Mouse (Mus musculus) heart, postnatal 0 days (tissue): Measurements from ENCODE around the gene Dop1a. TPM values are rescaled to one million over a fixed set of nuclear protein-coding genes. Genes with fewer than 3 reads are reported as not detected.

Source experiments
- ATAC-seq: fragments of 200-750 bp; cut with Nextera tagmentation; 2 replicates; pipeline ENCODE4 v1.8.0; 2017; ENCODE audit warnings: low read depth, moderate number of reproducible peaks, moderate library complexity; ENCODE audit not compliant: insufficient read depth
- DNase-seq: peaks from one replicate; pipeline ENCODE4 v3.0.0-alpha.2; 2016; ENCODE audit warnings: low spot score
- H3K27ac ChIP-seq: fragments of 300-500 bp; sonication (generic); 2 replicates; pipeline ENCODE4 v1.5.1; 2014; ENCODE audit warnings: low read depth, mild to moderate bottlenecking
- H3K27me3 ChIP-seq: fragments of 300-500 bp; sonication (generic); 2 replicates; pipeline ENCODE4 v1.6.1; 2014; ENCODE audit warnings: low read length, mixed read lengths; ENCODE audit not compliant: control insufficient read depth, insufficient read depth
- H3K36me3 ChIP-seq: fragments of 300-500 bp; sonication (generic); replicated peaks from 2 replicates; pipeline ENCODE4 v1.6.1; 2014; ENCODE audit warnings: low read length, mixed read lengths; ENCODE audit not compliant: control insufficient read depth, insufficient read depth
- H3K4me1 ChIP-seq: fragments of 300-500 bp; sonication (generic); 2 replicates; pipeline ENCODE4 v1.6.1; 2014; ENCODE audit warnings: antibody characterized with exemption; ENCODE audit not compliant: control insufficient read depth, insufficient read depth
- H3K4me2 ChIP-seq: fragments of 300-500 bp; sonication (generic); 2 replicates; pipeline ENCODE4 v1.6.1; 2014; ENCODE audit warnings: low read depth, mild to moderate bottlenecking, low read length, moderate library complexity
- H3K4me3 ChIP-seq: fragments of 300-500 bp; sonication (generic); 2 replicates; pipeline ENCODE4 v1.5.1; 2014; ENCODE audit warnings: low read depth, low read length
- H3K9ac ChIP-seq: fragments of 300-500 bp; sonication (generic); replicated peaks from 2 replicates; pipeline ENCODE4 v1.6.1; 2014; ENCODE audit warnings: low read depth, low read length, mixed read lengths
- H3K9me3 ChIP-seq: fragments of 300-500 bp; sonication (generic); replicated peaks from 2 replicates; pipeline ENCODE4 v1.6.1; 2016; ENCODE audit warnings: low read length; ENCODE audit not compliant: control insufficient read depth
- CTCF ChIP-seq: IDR thresholded peaks from 2 replicates; pipeline ENCODE4 v1.5.1; 2016; ENCODE audit warnings: antibody characterized with exemption, control low read depth, low read depth
- EP300 ChIP-seq: IDR thresholded peaks from 2 replicates; pipeline ENCODE4 v1.6.1; 2016; ENCODE audit warnings: antibody characterized with exemption, low read depth
- WGBS: fragments of 180-500 bp; shearing (Covaris S2); extraction: QIAGEN DNeasy Blood & Tissue Kit; methylation state at CpG from one replicate; pipeline ENCODE4 v1.1.7; 2014; 5-methylcytosine and 5-hydroxymethylcytosine counted together
- polyA plus RNA-seq: library from polyadenylated mRNA; unstranded; fragments of >200 nt; fragmentation: Nextera tagmentation; extraction: Ambion mirVana; gene quantifications from 2 replicates; pipeline ENCODE4 v1.2.1, GENCODE M21; 2015
- total RNA-seq: library from RNA; depleted of rRNA; stranded (reverse); fragments of >200 nt; gene quantifications from 2 replicates; pipeline ENCODE4 v1.2.3, GENCODE M21; 2014; ENCODE audit warnings: low replicate concordance

The Dop1a gene
- total and polyA plus RNA-seq, 2 experiments from 2014 or later: 8.2 to 23.1 TPM

DNA sequence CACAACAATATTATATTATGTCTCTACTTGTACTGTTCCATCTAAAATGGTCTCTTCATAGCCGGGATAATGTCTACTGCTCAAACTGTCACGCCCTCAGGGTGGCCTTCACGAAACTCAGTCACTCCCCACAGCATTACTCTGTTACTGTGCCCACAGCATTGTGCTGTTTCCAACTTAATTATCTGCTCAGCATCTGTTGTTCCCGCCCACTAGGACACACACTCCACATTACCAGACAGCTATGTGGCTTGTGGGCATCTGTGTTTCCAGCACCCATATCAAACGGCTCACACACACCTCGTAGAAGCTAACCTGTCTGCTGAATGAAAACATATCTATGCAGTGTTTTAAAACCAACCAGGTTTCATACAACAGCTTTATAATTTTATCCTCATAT, 15.9 kb upstream of the Dop1a start:
- ATAC-seq (no peak), DNase-seq (no peak)
- no peaks in the 10 kb centered on the region for H3K9me3 ChIP-seq
- no peaks in the 10 kb centered on the region for H3K27me3 ChIP-seq
- no peaks in the 10 kb centered on the region for H3K4me1 ChIP-seq
- no peak overlapping the region for H3K27ac ChIP-seq
- TF ChIP-seq EP300: no peak
- no peak for TF ChIP-seq CTCF
- no peak overlapping the region for H3K4me3 ChIP-seq
- WGBS: 62% methylated on average over 6 of the region's 6 CpGs
- no peaks in the 10 kb centered on the region for H3K36me3 ChIP-seq
- H3K9ac ChIP-seq: no peak overlapping the region
- H3K4me2 ChIP-seq: no peak overlapping the region

DNA sequence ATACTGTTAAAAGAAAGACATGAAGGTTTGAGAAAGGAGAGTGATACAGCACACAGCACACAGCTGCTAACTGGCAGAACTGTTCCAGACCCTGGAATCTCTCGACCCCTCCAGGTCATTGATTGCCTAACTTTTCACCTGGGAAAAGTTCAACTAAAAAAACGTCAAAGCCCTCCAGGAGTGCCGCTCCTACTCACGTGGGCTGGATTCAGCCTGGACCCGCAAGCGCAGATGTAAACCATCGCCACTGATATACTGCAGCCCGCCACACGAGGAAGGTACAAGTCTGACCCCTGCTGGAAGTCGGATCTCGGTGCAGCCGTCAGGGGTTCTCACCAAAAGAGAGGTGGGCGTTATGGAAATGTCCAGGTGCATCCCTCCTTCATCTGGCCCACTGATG, 15.3 kb upstream of the Dop1a start:
- no peak overlapping the region for H3K9ac ChIP-seq
- peak overlapping the region; percentile 39 for H3K4me2 ChIP-seq
- H3K4me1 ChIP-seq: no peaks in the 10 kb centered on the region
- peak; percentile 88 for TF ChIP-seq CTCF
- TF ChIP-seq EP300: no peak
- ATAC-seq: peak; percentile 68; the same call in 1 of the 2 replicates
- H3K4me3 ChIP-seq: no peak overlapping the region
- H3K36me3 ChIP-seq: no peaks in the 10 kb centered on the region
- no peaks in the 10 kb centered on the region for H3K9me3 ChIP-seq
- WGBS: 1% methylated on average over 13 of the region's 13 CpGs
- peak; percentile 57 for DNase-seq
- H3K27me3 ChIP-seq: no peaks in the 10 kb centered on the region
- H3K27ac ChIP-seq: no peak overlapping the region

DNA sequence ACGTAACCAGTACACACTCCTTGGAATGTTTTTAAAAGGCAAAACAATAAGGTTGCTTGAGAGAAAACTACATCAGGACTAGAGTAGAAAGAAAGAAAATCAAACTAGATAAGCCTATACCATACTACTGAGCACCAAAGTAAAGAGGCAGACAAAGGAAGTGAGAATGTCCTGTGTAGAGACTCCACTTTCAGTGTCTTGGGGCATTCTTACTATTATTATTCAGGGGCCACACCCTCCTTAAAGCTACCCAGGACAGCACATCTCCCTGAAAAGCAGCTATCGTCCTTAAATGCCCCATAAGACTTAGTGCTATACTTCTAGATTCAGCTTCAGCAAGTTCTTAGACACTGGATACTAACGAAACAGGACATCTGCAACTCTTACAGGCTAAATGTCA, 13.3 kb upstream of the Dop1a start:
- DNase-seq (no peak), ATAC-seq (no peak)
- no peak overlapping the region for H3K9ac ChIP-seq
- 68% methylated on average over 3 of the region's 3 CpGs for WGBS
- no peak overlapping the region for H3K4me2 ChIP-seq
- H3K4me1 ChIP-seq: no peaks in the 10 kb centered on the region
- H3K9me3 ChIP-seq: no peaks in the 10 kb centered on the region
- no peak overlapping the region for H3K27ac ChIP-seq
- no peak for TF ChIP-seq CTCF
- no peak for TF ChIP-seq EP300
- no peaks in the 10 kb centered on the region for H3K36me3 ChIP-seq
- no peaks in the 10 kb centered on the region for H3K27me3 ChIP-seq
- no peak overlapping the region for H3K4me3 ChIP-seq

DNA sequence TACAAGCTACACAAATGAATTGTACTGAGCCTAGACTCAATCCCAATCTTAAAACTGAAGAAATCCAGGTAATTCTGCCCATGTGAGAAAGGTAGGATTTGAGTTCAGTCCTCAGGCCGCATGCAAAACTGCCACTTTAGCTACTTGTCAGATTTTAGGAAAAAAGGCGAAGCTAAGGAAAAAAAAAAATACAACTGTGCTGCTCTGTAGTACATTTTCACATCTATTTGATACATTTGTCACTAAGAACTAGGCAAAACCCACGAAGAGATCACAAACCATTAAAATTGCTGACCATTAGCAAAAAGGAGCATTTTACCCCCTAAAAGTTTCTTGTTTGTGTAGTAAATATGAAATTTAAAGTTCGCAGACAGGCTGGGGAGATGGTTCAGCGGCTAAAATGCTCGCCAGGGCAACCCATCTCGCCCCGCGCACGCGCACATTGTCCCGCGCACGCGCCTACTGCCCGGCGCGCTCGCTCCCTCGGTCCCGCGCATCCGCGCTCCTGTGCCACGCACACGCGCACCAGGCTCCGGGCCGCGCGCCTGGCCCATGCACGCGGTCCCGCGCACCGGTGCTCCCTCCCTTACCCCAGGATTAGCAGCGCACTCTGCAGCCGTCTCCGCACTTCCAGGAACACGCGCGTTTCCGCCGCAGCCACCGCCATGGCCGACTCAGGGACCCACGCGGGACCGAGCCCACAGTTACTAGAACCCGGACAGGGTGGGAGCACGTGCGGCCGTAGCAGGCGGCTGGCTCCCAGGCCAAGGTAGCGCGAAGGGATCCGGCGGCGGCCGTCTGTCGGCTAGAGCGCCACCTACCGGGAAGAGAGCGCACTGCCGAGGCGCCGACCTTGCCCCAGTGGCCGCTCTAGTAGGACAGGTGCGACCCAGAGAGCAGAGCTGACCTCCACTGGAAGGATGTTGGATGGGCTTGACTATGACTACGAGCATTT, 2.5 kb upstream of the Dop1a start, which contains the start of gene Ube2cbp:
Ube2cbp (minus strand) TSS at position 800 of the 955 bp plus-strand sequence.
- Histone ChIP-seq H3K4me2 (peak within 1 kb of the TSS; percentile 72), H3K9ac (peak within 1 kb of the TSS; percentile 54), H3K4me3 (peak within 1 kb of the TSS; percentile 65), H3K9me3 (no peaks in the 10 kb centered on the region), H3K27me3 (peaks cover 8% of the 10 kb centered on the region; the same call in 1 of the 2 replicates), H3K27ac (peak within 1 kb of the TSS; percentile 54; the same call in 1 of the 2 replicates), H3K4me1 (peaks cover 8% of the 10 kb centered on the region), H3K36me3 (no peaks in the 10 kb centered on the region)
- ATAC-seq (peak; percentile 77), DNase-seq (peak; percentile 71)
- 3% methylated on average over 70 of the region's 70 CpGs for WGBS
- peak; percentile 82 for TF ChIP-seq CTCF
- TF ChIP-seq EP300: no peak

DNA sequence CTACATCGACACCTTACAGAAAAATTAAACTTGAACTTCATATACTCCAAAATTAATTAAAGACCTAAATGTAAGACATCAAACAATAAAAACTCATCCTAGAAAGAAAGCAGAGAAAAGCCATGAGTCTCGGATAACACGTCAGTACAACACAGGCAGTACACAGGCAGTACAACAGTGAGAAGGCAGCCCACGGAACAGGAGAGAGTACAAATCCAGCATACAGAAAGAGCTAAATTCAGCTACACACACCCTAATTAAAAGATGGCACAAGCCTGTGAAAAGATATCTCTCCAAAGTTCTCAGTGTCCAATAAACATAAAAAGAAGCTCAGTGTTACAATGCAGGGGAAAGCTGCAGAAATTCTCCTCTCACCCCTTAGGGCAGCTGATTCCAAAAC, 9.0 kb downstream of the Dop1a start:
- no peak overlapping the region for H3K4me2 ChIP-seq
- 92% methylated on average over 4 of the region's 4 CpGs for WGBS
- ATAC-seq: no peak
- no peak overlapping the region for H3K4me3 ChIP-seq
- H3K36me3 ChIP-seq: no peaks in the 10 kb centered on the region
- H3K9me3 ChIP-seq: no peaks in the 10 kb centered on the region
- DNase-seq: no peak
- TF ChIP-seq CTCF (no peak), EP300 (no peak)
- H3K9ac ChIP-seq: no peak overlapping the region
- no peak overlapping the region for H3K27ac ChIP-seq
- H3K27me3 ChIP-seq: no peaks in the 10 kb centered on the region
- peaks cover 11% of the 10 kb centered on the region for H3K4me1 ChIP-seq
